Mouse (Mus musculus): ENCODE results near the gene Fam47e. TPM values are rescaled to one million over a fixed set of nuclear protein-coding genes. Genes with fewer than 3 reads are reported as not detected.

Fam47e gene
- not detected for total RNA-seq (2021)
- polyA plus RNA-seq (2012; rRNA removed): 0.23 TPM in 1 of 2 replicates, not detected in the other
- long read RNA-seq: 0 reads

- intact Hi-C loops (cut with DNase I): no loop called here
- H3K36me3 ChIP-seq (ENCODE audit: control insufficient read depth, insufficient read depth, low read length): no peaks in the 10 kb centered on the region
- 76% methylated on average over 16 of the region's 16 CpGs for WGBS
- no peak within 1 kb of the TSS for H3K4me3 ChIP-seq
- H3K79me2 ChIP-seq (replicated peaks; ENCODE audit: control insufficient read depth, insufficient read depth, low read length): no peaks in the 10 kb centered on the region
- no peaks in the 10 kb centered on the region for H3K27me3 ChIP-seq (ENCODE audit: control insufficient read depth, insufficient read depth, low read length)
- no peaks in the 10 kb centered on the region; the same call in 1 of the 2 replicates for H3K4me1 ChIP-seq (ENCODE audit: control insufficient read depth, insufficient read depth, low read length)
- DNase-seq: no peak
- TF ChIP-seq EP300 (IDR thresholded peaks at IDR 0.05; ENCODE audit: insufficient read depth, low read depth, low read length): no peak
- no peak for TF ChIP-seq CTCF (IDR thresholded peaks at IDR 0.05)
- no peak for TF ChIP-seq POLR2A (IDR thresholded peaks at IDR 0.05; ENCODE audit: insufficient read depth, low read depth, low read length)
- H3K9ac ChIP-seq (ENCODE audit: low read depth, low read length): no peak within 1 kb of the TSS
- H3K27ac ChIP-seq: no peak within 1 kb of the TSS
Observed at GRCm38 (mm10) chr5:92554891-92555511, at the start of gene Fam47e. TSS of gene Fam47e (plus strand) at chr5:92555069.

GRCm38 (mm10) chr5:92505402-92505865 lies 49.4 kb upstream of the Fam47e start:
- intact Hi-C loops (cut with DNase I): loop anchor here (2.0 to 10.0 kb wide), 5 partner anchors 45 to 759 kb away; partner anchors contain the start of genes Ccng2, Nup54 and Rchy1
- DNase-seq: peak; percentile 98 to 99
- H3K27me3 ChIP-seq (ENCODE audit: control insufficient read depth, insufficient read depth, low read length): no peaks in the 10 kb centered on the region
- peaks cover 13% of the 10 kb centered on the region for H3K4me1 ChIP-seq (ENCODE audit: control insufficient read depth, insufficient read depth, low read length)
- under 1% methylated on average over 47 of the region's 48 CpGs for WGBS
- peaks cover 8% of the 10 kb centered on the region for H3K79me2 ChIP-seq (replicated peaks; ENCODE audit: control insufficient read depth, insufficient read depth, low read length)
- TF ChIP-seq CTCF (IDR thresholded peaks at IDR 0.05) (peak; percentile 93), POLR2A (IDR thresholded peaks at IDR 0.05; ENCODE audit: insufficient read depth, low read depth, low read length) (peak; percentile 85), EP300 (IDR thresholded peaks at IDR 0.05; ENCODE audit: insufficient read depth, low read depth, low read length) (no peak; the same call in 1 of the 2 replicates)
- H3K27ac ChIP-seq: peak overlapping the region; percentile 100
- peaks cover 6% of the 10 kb centered on the region for H3K36me3 ChIP-seq (ENCODE audit: control insufficient read depth, insufficient read depth, low read length)
- peak overlapping the region; percentile 90 for H3K9ac ChIP-seq (ENCODE audit: low read depth, low read length)
- peak overlapping the region; percentile 68 for H3K4me3 ChIP-seq

- intact Hi-C loops (cut with DNase I): loop anchor here (5.0 to 10.0 kb wide), 3 partner anchors 151 to 758 kb away; partner anchors contain the start of genes Ccng2 and Rchy1
- no peak for TF ChIP-seq EP300 (IDR thresholded peaks at IDR 0.05; ENCODE audit: insufficient read depth, low read depth, low read length)
- TF ChIP-seq POLR2A (IDR thresholded peaks at IDR 0.05; ENCODE audit: insufficient read depth, low read depth, low read length): no peak
- peak; percentile 74 for TF ChIP-seq CTCF (IDR thresholded peaks at IDR 0.05)
- H3K9ac ChIP-seq (ENCODE audit: low read depth, low read length): peak overlapping the region; percentile 66
- peak; percentile 40 to 43 for DNase-seq
- H3K27ac ChIP-seq: peak overlapping the region; percentile 100
- peaks cover 12% of the 10 kb centered on the region for H3K4me1 ChIP-seq (ENCODE audit: control insufficient read depth, insufficient read depth, low read length)
- H3K27me3 ChIP-seq (ENCODE audit: control insufficient read depth, insufficient read depth, low read length): no peaks in the 10 kb centered on the region
- 22% methylated on average over 4 of the region's 4 CpGs for whole genome bisulfite sequencing
- H3K36me3 ChIP-seq (ENCODE audit: control insufficient read depth, insufficient read depth, low read length): peaks cover 6% of the 10 kb centered on the region
- peaks cover 4% of the 10 kb centered on the region for H3K79me2 ChIP-seq (replicated peaks; ENCODE audit: control insufficient read depth, insufficient read depth, low read length)
- peak overlapping the region; percentile 68 for H3K4me3 ChIP-seq
Observed at GRCm38 (mm10) chr5:92506301-92506729, 48.6 kb upstream of the Fam47e start.

- TF ChIP-seq CTCF (IDR thresholded peaks at IDR 0.05) (no peak), EP300 (IDR thresholded peaks at IDR 0.05; ENCODE audit: insufficient read depth, low read depth, low read length) (no peak), POLR2A (IDR thresholded peaks at IDR 0.05; ENCODE audit: insufficient read depth, low read depth, low read length) (no peak)
- Histone ChIP-seq H3K36me3 (ENCODE audit: control insufficient read depth, insufficient read depth, low read length) (peaks cover 6% of the 10 kb centered on the region), H3K4me1 (ENCODE audit: control insufficient read depth, insufficient read depth, low read length) (peaks cover 12% of the 10 kb centered on the region), H3K79me2 (replicated peaks; ENCODE audit: control insufficient read depth, insufficient read depth, low read length) (peaks cover 4% of the 10 kb centered on the region), H3K27me3 (ENCODE audit: control insufficient read depth, insufficient read depth, low read length) (no peaks in the 10 kb centered on the region), H3K4me3 (peak within 1 kb of the TSS; percentile 68), H3K27ac (peak within 1 kb of the TSS; percentile 100), H3K9ac (ENCODE audit: low read depth, low read length) (peak within 1 kb of the TSS; percentile 66)
- no peak for DNase-seq
- intact Hi-C loops (cut with DNase I): loop anchor here (5.0 to 10.0 kb wide), 3 partner anchors 151 to 758 kb away; partner anchors contain the start of genes Ccng2 and Rchy1
Observed at GRCm38 (mm10) chr5:92506733-92507132, 48.1 kb upstream of the Fam47e start, which contains the start of gene Scarb2. TSS of gene Scarb2 (minus strand) at chr5:92506833.

- intact Hi-C loops (cut with DNase I): loop anchor here (1.0 to 10.0 kb wide), 4 partner anchors 48 to 756 kb away; partner anchors contain the start of genes Ccng2 and Rchy1
- no peak overlapping the region for H3K4me3 ChIP-seq
- no peak overlapping the region for H3K27ac ChIP-seq
- no peaks in the 10 kb centered on the region; the same call in 1 of the 2 replicates for H3K79me2 ChIP-seq (replicated peaks; ENCODE audit: control insufficient read depth, insufficient read depth, low read length)
- H3K4me1 ChIP-seq (ENCODE audit: control insufficient read depth, insufficient read depth, low read length): peaks cover 7% of the 10 kb centered on the region
- H3K27me3 ChIP-seq (ENCODE audit: control insufficient read depth, insufficient read depth, low read length): no peaks in the 10 kb centered on the region
- H3K36me3 ChIP-seq (ENCODE audit: control insufficient read depth, insufficient read depth, low read length): peaks cover under 1% of the 10 kb centered on the region; the same call in 1 of the 2 replicates
- peak in 1 of 2 experiments; percentile 10 for DNase-seq
- 69% methylated on average over 5 of the region's 5 CpGs for WGBS
- no peak overlapping the region for H3K9ac ChIP-seq (ENCODE audit: low read depth, low read length)
- no peak for TF ChIP-seq CTCF (IDR thresholded peaks at IDR 0.05)
- no peak for TF ChIP-seq POLR2A (IDR thresholded peaks at IDR 0.05; ENCODE audit: insufficient read depth, low read depth, low read length)
- no peak for TF ChIP-seq EP300 (IDR thresholded peaks at IDR 0.05; ENCODE audit: insufficient read depth, low read depth, low read length)
Observed at GRCm38 (mm10) chr5:92508853-92509252, 46.0 kb upstream of the Fam47e start.

- Histone ChIP-seq H3K9ac (ENCODE audit: low read depth, low read length) (no peak overlapping the region), H3K4me3 (no peak overlapping the region), H3K27me3 (ENCODE audit: control insufficient read depth, insufficient read depth, low read length) (no peaks in the 10 kb centered on the region), H3K4me1 (ENCODE audit: control insufficient read depth, insufficient read depth, low read length) (peaks cover 3% of the 10 kb centered on the region), H3K27ac (no peak overlapping the region), H3K79me2 (replicated peaks; ENCODE audit: control insufficient read depth, insufficient read depth, low read length) (no peaks in the 10 kb centered on the region), H3K36me3 (ENCODE audit: control insufficient read depth, insufficient read depth, low read length) (no peaks in the 10 kb centered on the region)
- intact Hi-C loops (cut with DNase I): no loop called here
- TF ChIP-seq EP300 (IDR thresholded peaks at IDR 0.05; ENCODE audit: insufficient read depth, low read depth, low read length): no peak
- TF ChIP-seq POLR2A (IDR thresholded peaks at IDR 0.05; ENCODE audit: insufficient read depth, low read depth, low read length): no peak
- TF ChIP-seq CTCF (IDR thresholded peaks at IDR 0.05): no peak
- peak; percentile 8 to 33 for DNase-seq
Observed at GRCm38 (mm10) chr5:92511256-92511655, 43.6 kb upstream of the Fam47e start.

Measured in heart, adult 2 months (tissue).